Mouse (Mus musculus) liver, adult 2 months (tissue): ENCODE results near the gene Xbp1. TPM values are rescaled to one million over a fixed set of nuclear protein-coding genes. Genes with fewer than 3 reads are reported as not detected.
A peak's percentile ranks its signal among the peaks of the same experiment; 100 is the strongest.

ENCODE experiments used
- DNase-seq: peaks from one replicate; pipeline ENCODE4 v3.0.0-alpha.2; 2011; ENCODE audit warnings: low read depth, low spot score; ENCODE audit errors: extremely low read depth
- H3K27ac ChIP-seq: fragments of 200-500 bp; replicated peaks from 2 replicates; pipeline ENCODE4 v1.5.1; 2012; ENCODE audit warnings: low read depth, mild to moderate bottlenecking, control low read depth, inconsistent platforms, low read length; ENCODE audit not compliant: insufficient read depth
- H3K27me3 ChIP-seq: fragments of 200-500 bp; 2 replicates; pipeline ENCODE4 v1.6.1; 2012; ENCODE audit warnings: mild to moderate bottlenecking, moderate library complexity, low read length, inconsistent platforms; ENCODE audit not compliant: control insufficient read depth, insufficient read depth
- H3K36me3 ChIP-seq: fragments of 200-500 bp; 2 replicates; pipeline ENCODE4 v1.6.1; 2012; ENCODE audit warnings: low read length, inconsistent platforms; ENCODE audit not compliant: control insufficient read depth, insufficient read depth
- H3K4me1 ChIP-seq: fragments of 200-500 bp; 2 replicates; pipeline ENCODE4 v1.6.1; 2011; ENCODE audit warnings: low read length; ENCODE audit not compliant: control insufficient read depth, insufficient read depth
- H3K4me3 ChIP-seq: fragments of 200-500 bp; 2 replicates; pipeline ENCODE4 v1.5.1; 2011; ENCODE audit warnings: low read depth, mild to moderate bottlenecking, control low read depth, low read length, moderate library complexity; ENCODE audit not compliant: insufficient read depth
- H3K79me2 ChIP-seq: fragments of 200-500 bp; 2 replicates; pipeline ENCODE4 v1.6.1; 2012; ENCODE audit warnings: inconsistent platforms, mild to moderate bottlenecking, low read length, moderate library complexity; ENCODE audit not compliant: control insufficient read depth, insufficient read depth
- H3K9ac ChIP-seq: fragments of 200-500 bp; 2 replicates; pipeline ENCODE4 v1.6.1; 2012; ENCODE audit warnings: low read depth, mild to moderate bottlenecking, control low read depth, inconsistent platforms, low read length
- CTCF ChIP-seq: fragments of 200-500 bp; IDR thresholded peaks from 2 replicates; pipeline ENCODE4 v1.5.1; 2011; ENCODE audit warnings: low read depth, low read length, control low read depth
- POLR2A ChIP-seq: fragments of 200-500 bp; IDR thresholded peaks from 2 replicates; pipeline ENCODE4 v1.6.1; 2011; ENCODE audit warnings: low read length, control low read depth; ENCODE audit not compliant: insufficient read depth; ENCODE audit errors: extremely low read depth
- WGBS: fragments of 180-500 bp; shearing (Covaris S2); methylation state at CpG from one replicate; pipeline ENCODE4 v1.1.7; 2018; 5-methylcytosine and 5-hydroxymethylcytosine counted together
- polyA plus RNA-seq: library from polyadenylated mRNA; depleted of rRNA; stranded (reverse); fragments of >200 nt; gene quantifications from 2 replicates; pipeline ENCODE4 v1.2.3, GENCODE M21; 2012
- total RNA-seq: library from RNA; depleted of rRNA; stranded (reverse); fragments of >200 nt; gene quantifications from 2 replicates; pipeline ENCODE4 v1.2.3, GENCODE M21; 2014

The Xbp1 gene
- total and polyA plus RNA-seq, 2 experiments = 137 to 241 TPM

DNA sequence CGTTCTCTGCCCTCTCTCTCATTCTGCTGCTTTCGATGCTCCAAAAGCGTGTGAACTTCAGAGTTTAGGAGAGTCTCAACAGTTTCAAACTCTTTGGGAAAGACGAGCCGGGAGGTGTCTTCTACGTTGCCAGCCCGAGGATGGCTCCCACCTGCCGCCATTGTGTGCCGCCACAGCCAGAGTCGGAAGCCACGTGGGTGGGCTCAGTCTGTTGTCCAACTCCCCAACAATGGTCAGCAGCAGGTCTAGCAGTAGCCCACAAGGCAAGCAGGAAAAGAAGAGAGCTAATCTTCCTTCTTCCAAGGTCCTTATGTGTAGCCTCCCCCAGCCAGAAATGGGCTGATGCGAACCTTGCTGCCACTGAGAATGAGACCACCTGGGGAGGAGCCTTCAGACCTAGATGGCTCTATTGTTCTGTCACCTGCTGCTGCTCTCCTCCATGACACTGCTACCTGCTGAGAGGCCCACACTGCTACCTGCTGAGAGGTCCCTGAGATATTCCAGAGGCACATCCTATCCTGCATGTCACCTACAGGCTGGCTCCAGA is 25.1 kb upstream of the Xbp1 start:
- DNase-seq = no peak
- Histone ChIP-seq H3K9ac (no peak overlapping the region), H3K27me3 (no peaks in the 10 kb centered on the region), H3K36me3 (no peaks in the 10 kb centered on the region), H3K4me3 (no peak overlapping the region), H3K27ac (no peak overlapping the region), H3K79me2 (no peaks in the 10 kb centered on the region), H3K4me1 (peaks cover 24% of the 10 kb centered on the region)
- WGBS = 86% methylated on average over 12 of the region's 12 CpGs
- TF ChIP-seq POLR2A (no peak), CTCF (no peak)

DNA sequence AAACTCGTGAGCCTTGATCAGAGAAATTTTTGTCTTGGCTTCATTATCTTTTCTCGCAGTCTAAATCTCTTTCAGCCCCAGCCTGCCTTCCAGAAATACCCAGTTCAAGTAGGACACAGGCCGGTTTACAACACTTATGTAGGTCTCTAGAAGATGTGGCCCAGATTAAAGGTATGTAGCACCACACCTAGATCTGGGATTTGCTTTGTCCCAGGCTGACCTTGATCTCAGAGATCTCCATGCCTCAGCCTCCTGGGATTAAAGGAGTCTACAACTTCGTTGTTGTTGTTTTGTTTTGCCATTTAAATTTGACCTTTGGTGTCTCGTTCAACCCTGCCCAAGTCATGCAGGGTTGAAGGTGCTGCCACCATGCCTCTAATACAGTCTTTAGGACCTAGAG is 24.6 kb upstream of the Xbp1 start:
- DNase-seq = no peak
- TF ChIP-seq CTCF (no peak), POLR2A (no peak)
- no peaks in the 10 kb centered on the region for H3K79me2 ChIP-seq
- peaks cover 28% of the 10 kb centered on the region for H3K4me1 ChIP-seq
- no peaks in the 10 kb centered on the region for H3K36me3 ChIP-seq
- H3K9ac ChIP-seq = no peak overlapping the region
- no peak overlapping the region for H3K4me3 ChIP-seq
- 85% methylated on average over 5 of the region's 5 CpGs for WGBS
- no peak overlapping the region; the same call in 1 of the 2 replicates for H3K27ac ChIP-seq
- H3K27me3 ChIP-seq = no peaks in the 10 kb centered on the region

DNA sequence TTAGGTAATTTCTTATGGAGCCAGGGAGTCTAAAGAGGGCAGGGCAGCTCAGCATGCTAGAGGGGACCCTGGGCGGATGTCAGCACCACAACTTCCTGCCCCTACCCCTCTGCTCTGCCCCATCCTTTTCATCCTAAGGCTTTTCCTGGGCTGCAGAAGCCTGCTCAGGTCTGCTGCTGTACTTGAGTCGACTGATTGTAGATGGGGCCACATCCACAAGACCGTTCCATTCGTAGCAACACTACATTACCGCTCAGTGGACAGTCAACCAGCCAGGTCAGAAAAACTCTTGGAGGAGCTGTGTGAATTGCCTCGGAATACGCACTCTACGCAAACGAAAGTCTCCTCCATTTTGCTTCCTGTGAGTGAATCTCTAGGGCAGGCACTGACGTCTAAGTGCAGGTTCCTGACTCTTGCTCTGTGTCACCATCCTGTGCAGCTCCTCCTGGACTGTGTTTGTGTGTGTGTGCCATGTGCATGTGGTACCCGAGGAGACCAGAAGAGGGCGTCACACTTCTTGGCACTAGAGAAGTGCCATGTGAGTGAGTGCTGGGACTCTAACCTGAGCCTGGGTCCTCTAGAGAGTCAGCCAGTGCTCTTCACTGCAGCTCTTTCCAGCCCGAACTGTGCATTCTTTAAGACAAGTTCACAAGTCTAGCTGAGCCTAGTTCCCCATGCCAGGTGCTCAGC is 23.8 kb upstream of the Xbp1 start:
- TF ChIP-seq POLR2A = no peak
- TF ChIP-seq CTCF = peak; percentile 47; the same call in 1 of the 2 replicates
- DNase-seq = no peak
- Histone ChIP-seq H3K9ac (no peak overlapping the region), H3K79me2 (peaks cover 4% of the 10 kb centered on the region; the same call in 1 of the 2 replicates), H3K36me3 (no peaks in the 10 kb centered on the region), H3K4me3 (no peak overlapping the region), H3K4me1 (peaks cover 31% of the 10 kb centered on the region), H3K27ac (no peak overlapping the region), H3K27me3 (no peaks in the 10 kb centered on the region)
- 96% methylated on average over 13 of the region's 13 CpGs for WGBS

DNA sequence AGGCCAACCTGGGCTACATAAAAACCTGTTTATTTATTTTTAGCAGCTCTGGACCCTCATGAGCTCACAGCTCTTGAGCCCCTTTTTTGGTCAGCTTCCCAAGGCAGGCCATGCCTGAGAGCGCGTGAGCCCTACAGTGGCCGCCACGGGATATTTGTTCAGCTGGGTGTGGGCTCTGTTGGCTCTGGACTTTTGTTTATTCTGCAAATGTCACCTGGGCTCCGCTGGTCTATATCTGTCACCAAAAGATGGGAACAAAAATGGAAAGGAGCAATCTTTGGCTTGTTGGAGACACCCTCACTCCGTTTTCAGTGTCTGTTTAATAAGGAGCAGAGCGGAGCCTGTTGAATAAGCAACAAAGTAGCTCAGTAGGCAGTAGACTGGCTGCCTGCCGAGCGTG is 22.0 kb upstream of the Xbp1 start:
- 23% methylated on average over 9 of the region's 9 CpGs for WGBS
- Histone ChIP-seq H3K36me3 (no peaks in the 10 kb centered on the region), H3K4me3 (no peak overlapping the region), H3K27me3 (no peaks in the 10 kb centered on the region), H3K9ac (peak overlapping the region; percentile 29), H3K79me2 (peaks cover 4% of the 10 kb centered on the region; the same call in 1 of the 2 replicates), H3K27ac (peak overlapping the region; percentile 97), H3K4me1 (peaks cover 34% of the 10 kb centered on the region)
- no peak for TF ChIP-seq CTCF
- TF ChIP-seq POLR2A = no peak
- DNase-seq = peak; percentile 80

DNA sequence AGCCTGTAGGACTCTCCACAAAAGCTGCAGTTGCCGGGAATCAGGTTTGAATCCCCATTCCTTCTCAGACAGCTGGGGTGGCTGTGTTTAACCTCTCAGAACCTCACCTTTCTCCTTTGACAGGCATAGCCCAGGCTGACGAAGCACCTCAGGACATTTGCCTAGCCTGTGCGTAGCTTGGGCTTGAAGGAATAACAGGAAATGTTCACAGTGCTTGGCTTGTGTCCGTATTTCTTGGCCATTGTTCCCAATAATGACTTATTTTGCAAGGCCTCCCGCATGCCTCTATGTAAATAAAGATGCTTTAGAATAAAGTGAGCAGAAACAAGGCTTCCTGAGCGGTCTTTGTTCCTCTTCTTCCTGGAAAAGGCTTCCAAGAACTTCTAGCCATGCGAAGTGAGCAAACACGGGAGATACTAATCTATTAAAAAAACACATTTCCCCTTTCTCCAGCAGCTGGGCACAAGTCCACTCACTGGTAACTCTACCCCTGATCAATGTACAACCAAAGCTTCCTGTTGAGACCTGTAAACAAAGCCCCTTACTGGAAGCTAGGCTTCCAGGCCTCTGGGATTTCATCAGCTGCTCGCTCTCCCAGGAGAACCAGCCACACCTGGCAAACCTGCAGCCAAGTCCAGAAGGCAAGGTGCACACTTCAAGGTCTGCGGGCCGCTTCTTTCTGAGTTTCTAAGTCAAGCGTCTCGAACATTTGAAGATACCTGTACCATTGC is 21.4 kb upstream of the Xbp1 start:
- peaks cover 4% of the 10 kb centered on the region; the same call in 1 of the 2 replicates for H3K79me2 ChIP-seq
- H3K9ac ChIP-seq = peak overlapping the region; percentile 60
- peaks cover 34% of the 10 kb centered on the region for H3K4me1 ChIP-seq
- TF ChIP-seq POLR2A (no peak), CTCF (no peak)
- peak; percentile 95 for DNase-seq
- H3K27ac ChIP-seq = peak overlapping the region; percentile 98
- 14% methylated on average over 13 of the region's 13 CpGs for WGBS
- no peaks in the 10 kb centered on the region for H3K27me3 ChIP-seq
- H3K36me3 ChIP-seq = no peaks in the 10 kb centered on the region
- H3K4me3 ChIP-seq = peak overlapping the region; percentile 4; the same call in 1 of the 2 replicates
